Mouse (Mus musculus): ENCODE measurements around the gene Cage1. TPM values are rescaled to one million over a fixed set of nuclear protein-coding genes. Genes with fewer than 3 reads are reported as not detected.

The Cage1 gene
- polyA plus RNA-seq, 1 experiment from 2014 or later: 1.1 TPM

GRCm38 (mm10) chr13:38025874-38026273, 11.0 kb downstream of the Cage1 start:
- Histone ChIP-seq H3K4me3 (ENCODE audit: low read length) (no peak overlapping the region), H3K9me3 (ENCODE audit: control insufficient read depth, low read length) (no peaks in the 10 kb centered on the region), H3K4me1 (ENCODE audit: control insufficient read depth, insufficient read depth, low read length) (no peaks in the 10 kb centered on the region), H3K36me3 (ENCODE audit: control insufficient read depth, insufficient read depth, low read length) (no peaks in the 10 kb centered on the region), H3K27ac (ENCODE audit: low read depth, low read length) (no peak overlapping the region), H3K27me3 (ENCODE audit: control insufficient read depth, insufficient read depth, low read length) (no peaks in the 10 kb centered on the region), H3K4me2 (replicated peaks; ENCODE audit: low read depth, low read length) (no peak overlapping the region), H3K9ac (ENCODE audit: low read depth, low read length) (no peak overlapping the region)
- 47% methylated on average over 4 of the region's 4 CpGs for WGBS
- no peak for ATAC-seq (ENCODE audit: low FRiP score, low TSS enrichment)

GRCm38 (mm10) chr13:38018791-38019190, 18.1 kb downstream of the Cage1 start:
- Histone ChIP-seq H3K9me3 (ENCODE audit: control insufficient read depth, low read length) (no peaks in the 10 kb centered on the region), H3K27ac (ENCODE audit: low read depth, low read length) (no peak overlapping the region), H3K9ac (ENCODE audit: low read depth, low read length) (no peak overlapping the region), H3K4me2 (replicated peaks; ENCODE audit: low read depth, low read length) (no peak overlapping the region), H3K4me1 (ENCODE audit: control insufficient read depth, insufficient read depth, low read length) (no peaks in the 10 kb centered on the region), H3K27me3 (ENCODE audit: control insufficient read depth, insufficient read depth, low read length) (no peaks in the 10 kb centered on the region), H3K36me3 (ENCODE audit: control insufficient read depth, insufficient read depth, low read length) (no peaks in the 10 kb centered on the region), H3K4me3 (ENCODE audit: low read length) (no peak overlapping the region)
- ATAC-seq (ENCODE audit: low FRiP score, low TSS enrichment): no peak
- 72% methylated on average over 3 of the region's 3 CpGs for WGBS

GRCm38 (mm10) chr13:38015591-38015990, 21.3 kb downstream of the Cage1 start:
- H3K27me3 ChIP-seq (ENCODE audit: control insufficient read depth, insufficient read depth, low read length): no peaks in the 10 kb centered on the region
- H3K4me3 ChIP-seq (ENCODE audit: low read length): no peak overlapping the region
- no peak overlapping the region for H3K4me2 ChIP-seq (replicated peaks; ENCODE audit: low read depth, low read length)
- H3K36me3 ChIP-seq (ENCODE audit: control insufficient read depth, insufficient read depth, low read length): no peaks in the 10 kb centered on the region
- ATAC-seq (ENCODE audit: low FRiP score, low TSS enrichment): no peak
- H3K9ac ChIP-seq (ENCODE audit: low read depth, low read length): no peak overlapping the region
- no peaks in the 10 kb centered on the region for H3K4me1 ChIP-seq (ENCODE audit: control insufficient read depth, insufficient read depth, low read length)
- 87% methylated on average over 4 of the region's 4 CpGs for WGBS
- H3K27ac ChIP-seq (ENCODE audit: low read depth, low read length): no peak overlapping the region
- no peaks in the 10 kb centered on the region for H3K9me3 ChIP-seq (ENCODE audit: control insufficient read depth, low read length)

DNA sequence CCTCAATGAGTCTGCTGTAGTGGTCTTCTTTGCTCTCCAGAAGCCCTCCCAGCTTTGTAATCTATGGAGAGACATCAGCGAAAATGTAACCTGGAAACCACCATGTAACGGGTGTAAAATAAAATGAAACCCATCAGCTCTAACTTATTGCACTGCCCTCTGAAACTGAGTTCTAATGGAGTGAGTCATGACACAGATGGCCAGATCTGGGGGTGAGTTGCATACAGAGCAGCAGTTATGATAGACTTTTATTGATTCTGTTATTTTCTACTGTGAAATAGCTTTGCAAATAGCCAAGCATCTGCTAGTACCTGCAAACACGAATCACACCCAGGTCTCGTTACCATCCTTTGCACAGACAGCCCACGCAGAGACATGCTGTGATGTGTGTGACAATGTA, 24.4 kb downstream of the Cage1 start:
- Histone ChIP-seq H3K27me3 (ENCODE audit: control insufficient read depth, insufficient read depth, low read length) (no peaks in the 10 kb centered on the region), H3K27ac (ENCODE audit: low read depth, low read length) (no peak overlapping the region), H3K4me3 (ENCODE audit: low read length) (no peak overlapping the region), H3K4me2 (replicated peaks; ENCODE audit: low read depth, low read length) (no peak overlapping the region), H3K4me1 (ENCODE audit: control insufficient read depth, insufficient read depth, low read length) (no peaks in the 10 kb centered on the region), H3K9ac (ENCODE audit: low read depth, low read length) (no peak overlapping the region), H3K9me3 (ENCODE audit: control insufficient read depth, low read length) (no peaks in the 10 kb centered on the region), H3K36me3 (ENCODE audit: control insufficient read depth, insufficient read depth, low read length) (no peaks in the 10 kb centered on the region)
- ATAC-seq (ENCODE audit: low FRiP score, low TSS enrichment): no peak
- 89% methylated on average over 5 of the region's 5 CpGs for WGBS

DNA sequence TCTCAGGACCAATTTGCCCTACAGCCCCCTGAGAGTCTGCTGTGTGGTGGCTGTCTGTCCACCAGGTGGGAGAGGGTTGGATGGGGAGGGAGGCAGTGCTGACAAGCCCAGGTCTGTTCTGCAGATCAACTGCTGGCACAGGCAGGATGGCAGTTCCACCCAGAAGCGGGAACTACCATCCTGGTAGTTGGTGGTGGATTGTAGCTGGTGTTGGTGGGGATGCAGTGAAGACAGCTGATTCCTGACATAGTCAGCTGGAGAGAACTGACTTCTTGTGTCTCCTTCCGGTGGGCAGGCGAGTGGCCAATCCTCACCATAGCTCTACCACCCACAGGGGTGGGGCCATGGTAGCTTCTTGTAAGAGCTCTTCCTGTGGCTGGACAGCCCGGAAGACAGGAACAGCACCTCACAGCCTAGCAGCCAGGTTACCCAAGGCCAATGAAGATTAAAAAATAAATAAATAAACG, 26.4 kb downstream of the Cage1 start:
- no peaks in the 10 kb centered on the region for H3K27me3 ChIP-seq (ENCODE audit: control insufficient read depth, insufficient read depth, low read length)
- H3K4me2 ChIP-seq (replicated peaks; ENCODE audit: low read depth, low read length): no peak overlapping the region
- H3K9ac ChIP-seq (ENCODE audit: low read depth, low read length): no peak overlapping the region
- H3K4me3 ChIP-seq (ENCODE audit: low read length): no peak overlapping the region
- H3K9me3 ChIP-seq (ENCODE audit: control insufficient read depth, low read length): no peaks in the 10 kb centered on the region
- H3K4me1 ChIP-seq (ENCODE audit: control insufficient read depth, insufficient read depth, low read length): no peaks in the 10 kb centered on the region
- WGBS: 86% methylated on average over 5 of the region's 5 CpGs
- H3K36me3 ChIP-seq (ENCODE audit: control insufficient read depth, insufficient read depth, low read length): no peaks in the 10 kb centered on the region
- ATAC-seq (ENCODE audit: low FRiP score, low TSS enrichment): no peak
- no peak overlapping the region for H3K27ac ChIP-seq (ENCODE audit: low read depth, low read length)

GRCm38 (mm10) chr13:38009721-38010408, 27.0 kb downstream of the Cage1 start:
- no peaks in the 10 kb centered on the region for H3K9me3 ChIP-seq (ENCODE audit: control insufficient read depth, low read length)
- no peak overlapping the region for H3K27ac ChIP-seq (ENCODE audit: low read depth, low read length)
- no peak overlapping the region for H3K4me3 ChIP-seq (ENCODE audit: low read length)
- no peaks in the 10 kb centered on the region for H3K36me3 ChIP-seq (ENCODE audit: control insufficient read depth, insufficient read depth, low read length)
- no peak overlapping the region for H3K9ac ChIP-seq (ENCODE audit: low read depth, low read length)
- no peaks in the 10 kb centered on the region for H3K27me3 ChIP-seq (ENCODE audit: control insufficient read depth, insufficient read depth, low read length)
- H3K4me2 ChIP-seq (replicated peaks; ENCODE audit: low read depth, low read length): no peak overlapping the region
- no peaks in the 10 kb centered on the region for H3K4me1 ChIP-seq (ENCODE audit: control insufficient read depth, insufficient read depth, low read length)
- WGBS: 76% methylated on average over 5 of the region's 5 CpGs
- no peak for ATAC-seq (ENCODE audit: low FRiP score, low TSS enrichment)

GRCm38 (mm10) chr13:38007972-38008371, 28.9 kb downstream of the Cage1 start:
- no peaks in the 10 kb centered on the region for H3K27me3 ChIP-seq (ENCODE audit: control insufficient read depth, insufficient read depth, low read length)
- no peak overlapping the region for H3K4me3 ChIP-seq (ENCODE audit: low read length)
- no peak overlapping the region for H3K27ac ChIP-seq (ENCODE audit: low read depth, low read length)
- no peaks in the 10 kb centered on the region for H3K4me1 ChIP-seq (ENCODE audit: control insufficient read depth, insufficient read depth, low read length)
- 95% methylated on average over 2 of the region's 2 CpGs for WGBS
- no peaks in the 10 kb centered on the region for H3K9me3 ChIP-seq (ENCODE audit: control insufficient read depth, low read length)
- H3K9ac ChIP-seq (ENCODE audit: low read depth, low read length): no peak overlapping the region
- no peak overlapping the region for H3K4me2 ChIP-seq (replicated peaks; ENCODE audit: low read depth, low read length)
- H3K36me3 ChIP-seq (ENCODE audit: control insufficient read depth, insufficient read depth, low read length): no peaks in the 10 kb centered on the region
- ATAC-seq (ENCODE audit: low FRiP score, low TSS enrichment): no peak

GRCm38 (mm10) chr13:38002461-38002860, 34.4 kb downstream of the Cage1 start:
- H3K27ac ChIP-seq (ENCODE audit: low read depth, low read length): no peak overlapping the region

DNA sequence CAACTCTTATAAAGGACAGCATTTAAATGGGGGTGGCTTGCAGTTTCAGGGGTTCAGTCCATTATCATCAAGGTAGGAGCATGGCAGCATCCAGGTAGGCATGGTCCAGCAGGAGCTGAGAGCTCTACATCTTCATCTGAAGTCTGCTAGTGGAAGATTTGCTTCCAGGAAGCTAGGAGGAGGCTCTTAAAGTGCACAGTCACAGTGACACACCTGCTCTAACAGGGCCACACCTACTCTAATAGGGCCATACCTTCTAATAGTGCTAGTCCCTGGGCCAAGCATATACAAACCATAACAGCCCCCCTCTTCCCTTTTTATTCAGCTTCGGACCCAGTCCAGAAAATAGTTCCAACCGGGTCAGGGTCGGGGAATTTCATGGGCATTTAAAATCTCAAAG, 37.2 kb downstream of the Cage1 start:
- Histone ChIP-seq H3K27me3 (ENCODE audit: control insufficient read depth, insufficient read depth, low read length) (no peaks in the 10 kb centered on the region), H3K9me3 (ENCODE audit: control insufficient read depth, low read length) (0 out of 2 replicates have a peak, but pooled peaks cover 3% of the 10 kb centered on the region), H3K4me3 (ENCODE audit: low read length) (no peak overlapping the region), H3K4me2 (replicated peaks; ENCODE audit: low read depth, low read length) (no peak overlapping the region), H3K36me3 (ENCODE audit: control insufficient read depth, insufficient read depth, low read length) (no peaks in the 10 kb centered on the region), H3K4me1 (ENCODE audit: control insufficient read depth, insufficient read depth, low read length) (no peaks in the 10 kb centered on the region), H3K27ac (ENCODE audit: low read depth, low read length) (no peak overlapping the region), H3K9ac (ENCODE audit: low read depth, low read length) (no peak overlapping the region)
- WGBS: 76% methylated on average over 3 of the region's 3 CpGs
- ATAC-seq (ENCODE audit: low FRiP score, low TSS enrichment): no peak

More at GRCm38 (mm10) chr13:38002461-38002860, 34.4 kb downstream of the Cage1 start:
- H3K9ac ChIP-seq (ENCODE audit: low read depth, low read length): no peak overlapping the region
- no peak overlapping the region for H3K4me3 ChIP-seq (ENCODE audit: low read length)
- H3K9me3 ChIP-seq (ENCODE audit: control insufficient read depth, low read length): 0 out of 2 replicates have a peak, but pooled peaks cover 3% of the 10 kb centered on the region
- ATAC-seq (ENCODE audit: low FRiP score, low TSS enrichment): no peak
- H3K4me1 ChIP-seq (ENCODE audit: control insufficient read depth, insufficient read depth, low read length): no peaks in the 10 kb centered on the region
- no peaks in the 10 kb centered on the region for H3K27me3 ChIP-seq (ENCODE audit: control insufficient read depth, insufficient read depth, low read length)
- H3K4me2 ChIP-seq (replicated peaks; ENCODE audit: low read depth, low read length): no peak overlapping the region
- 47% methylated on average over 1 of the region's 1 CpGs for WGBS
- H3K36me3 ChIP-seq (ENCODE audit: control insufficient read depth, insufficient read depth, low read length): no peaks in the 10 kb centered on the region
